Mouse (Mus musculus) embryonic fibroblast, embryonic 13.5 days (primary cell): ENCODE measurements at regions not wholly inside any gene's neighbourhood (a gene's known extent, or its start where the extent isn't known, plus 50 kb on each side); places are given as distances from the start of the nearest gene placed in this dataset.

Source experiments
- H3K27ac ChIP-seq: 2 replicates; pipeline ENCODE4 v1.5.1; 2012; ENCODE audit warnings: low read length, control low read depth, inconsistent platforms; ENCODE audit not compliant: insufficient read depth
- H3K4me1 ChIP-seq: 2 replicates; pipeline ENCODE4 v1.6.1; 2011; ENCODE audit warnings: low read length; ENCODE audit not compliant: control insufficient read depth, insufficient read depth
- H3K4me3 ChIP-seq: 2 replicates; pipeline ENCODE4 v1.5.1; 2011; ENCODE audit warnings: mild to moderate bottlenecking, control low read depth, low read length; ENCODE audit not compliant: insufficient read depth
- CTCF ChIP-seq: IDR thresholded peaks from 2 replicates; pipeline ENCODE4 v1.5.1; 2011; ENCODE audit warnings: mild to moderate bottlenecking, control low read depth, low read length, moderate library complexity, borderline replicate concordance; ENCODE audit not compliant: insufficient read depth
- POLR2A ChIP-seq: IDR thresholded peaks from 2 replicates; pipeline ENCODE4 v1.6.1; 2011; ENCODE audit warnings: low read depth, mild to moderate bottlenecking, control low read depth, low read length, moderate library complexity

DNA sequence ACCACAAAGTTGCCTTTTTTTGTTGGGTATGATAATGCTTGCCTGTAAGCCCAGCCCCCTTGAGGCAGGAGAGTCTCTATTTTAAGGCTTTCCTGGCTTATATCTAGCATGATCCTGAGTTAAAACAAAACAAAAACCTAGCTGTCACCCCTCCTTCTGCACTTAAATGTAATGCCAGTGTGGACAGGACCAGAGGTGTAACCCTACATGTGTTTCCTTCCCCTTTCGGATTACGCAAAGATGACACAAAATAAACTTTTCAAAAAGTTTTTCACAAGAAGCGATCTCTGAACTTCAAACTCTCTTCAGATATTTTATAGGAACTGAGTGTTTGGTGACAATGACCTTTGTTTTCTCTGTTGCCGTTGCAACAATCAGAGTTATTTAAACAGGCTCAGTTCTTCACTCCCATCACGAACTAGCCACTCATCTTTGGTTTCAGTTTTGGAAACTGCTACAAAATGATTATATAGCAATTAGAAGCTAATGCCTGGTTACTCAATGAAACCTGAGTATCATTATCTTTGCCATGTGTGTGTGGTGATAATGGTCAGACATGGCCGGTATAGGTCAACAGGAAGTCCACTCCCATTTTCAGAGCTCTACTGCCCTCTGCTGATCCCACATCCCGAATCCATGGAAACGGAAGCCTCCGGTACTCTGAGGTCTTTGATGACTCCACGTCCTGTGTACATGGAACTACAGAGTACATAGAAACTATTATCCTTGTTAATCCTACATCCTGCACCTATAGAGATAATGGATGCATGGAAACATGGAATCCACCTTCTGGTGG lies 282.6 kb downstream of the Ankrd50 start:
- no peaks in the 10 kb centered on the region for H3K4me1 ChIP-seq
- H3K4me3 ChIP-seq, result no peak overlapping the region
- TF ChIP-seq POLR2A (no peak), CTCF (peak; percentile 26; the same call in 1 of the 2 replicates)
- H3K27ac ChIP-seq, result no peak overlapping the region

DNA sequence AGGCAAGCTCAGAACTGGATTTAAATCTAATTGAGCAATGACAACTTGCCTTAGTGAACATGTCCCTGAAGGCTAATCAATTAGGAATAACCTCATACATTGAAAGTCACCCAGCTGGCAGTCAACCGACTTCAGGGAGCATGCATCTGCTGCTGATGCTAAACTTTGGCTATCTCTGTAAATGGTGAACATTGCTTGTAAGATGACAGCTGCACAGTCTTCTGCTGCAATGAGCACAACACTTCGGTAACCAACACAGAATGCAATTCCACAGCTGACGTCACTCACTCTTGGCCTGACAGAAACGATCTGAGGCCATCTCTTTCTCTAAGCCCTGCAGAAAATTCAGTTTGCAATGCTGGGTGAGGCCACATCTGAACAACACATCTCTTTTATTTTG lies 290.6 kb downstream of the Ankrd50 start:
- no peak overlapping the region for H3K4me3 ChIP-seq
- TF ChIP-seq POLR2A, result no peak
- TF ChIP-seq CTCF, result no peak
- no peak overlapping the region for H3K27ac ChIP-seq

DNA sequence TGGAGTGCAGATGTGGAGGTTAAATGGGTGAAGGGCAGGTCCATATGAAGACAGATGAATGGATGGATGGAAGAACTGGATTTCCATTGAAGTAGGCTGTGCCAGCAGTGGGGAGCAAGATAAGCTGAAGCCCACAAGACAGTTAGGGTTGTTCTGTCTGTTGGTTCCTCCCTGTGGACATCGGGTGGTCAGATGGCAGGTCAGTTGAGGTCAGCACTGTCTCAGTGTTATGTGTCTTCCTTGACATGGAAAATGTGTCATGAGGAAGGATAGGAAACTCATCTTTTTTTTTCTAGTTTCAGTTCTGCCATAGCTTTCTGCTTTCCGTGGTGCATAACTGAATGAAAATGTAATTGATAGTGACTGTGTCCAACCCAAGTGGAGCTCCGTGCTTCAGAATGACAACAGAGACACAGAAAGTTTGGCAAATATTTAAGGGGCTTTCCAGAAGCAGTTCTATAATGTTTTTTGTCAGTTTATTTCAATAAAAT lies 297.2 kb downstream of the Ankrd50 start:
- H3K4me3 ChIP-seq, result no peak overlapping the region
- TF ChIP-seq POLR2A (no peak), CTCF (no peak)
- H3K27ac ChIP-seq, result no peak overlapping the region
- no peaks in the 10 kb centered on the region for H3K4me1 ChIP-seq

More for the DNA sequence above, 290.6 kb downstream of the Ankrd50 start:
- no peaks in the 10 kb centered on the region for H3K4me1 ChIP-seq

DNA sequence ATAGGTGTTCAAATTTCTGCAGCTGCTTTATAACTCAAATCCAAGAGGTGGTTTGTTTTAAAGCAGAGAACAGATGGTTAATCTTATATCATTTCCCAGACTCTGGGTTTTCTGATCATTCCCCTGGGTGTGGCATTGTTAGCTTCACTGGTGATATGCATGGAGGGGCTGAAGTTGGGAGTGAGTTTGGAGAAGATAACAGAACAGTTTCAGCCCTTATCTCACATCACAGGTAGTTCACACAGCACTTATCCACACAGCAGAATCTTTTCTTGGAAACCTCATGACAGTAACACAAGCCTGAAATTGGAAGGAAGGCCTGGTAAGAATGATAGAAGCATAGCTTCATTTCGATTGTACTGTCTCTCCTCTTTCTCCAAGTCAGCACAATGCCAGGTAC lies 298.1 kb downstream of the Ankrd50 start:
- TF ChIP-seq CTCF (no peak), POLR2A (no peak)
- H3K27ac ChIP-seq, result no peak overlapping the region
- H3K4me3 ChIP-seq, result no peak overlapping the region
- no peaks in the 10 kb centered on the region for H3K4me1 ChIP-seq

DNA sequence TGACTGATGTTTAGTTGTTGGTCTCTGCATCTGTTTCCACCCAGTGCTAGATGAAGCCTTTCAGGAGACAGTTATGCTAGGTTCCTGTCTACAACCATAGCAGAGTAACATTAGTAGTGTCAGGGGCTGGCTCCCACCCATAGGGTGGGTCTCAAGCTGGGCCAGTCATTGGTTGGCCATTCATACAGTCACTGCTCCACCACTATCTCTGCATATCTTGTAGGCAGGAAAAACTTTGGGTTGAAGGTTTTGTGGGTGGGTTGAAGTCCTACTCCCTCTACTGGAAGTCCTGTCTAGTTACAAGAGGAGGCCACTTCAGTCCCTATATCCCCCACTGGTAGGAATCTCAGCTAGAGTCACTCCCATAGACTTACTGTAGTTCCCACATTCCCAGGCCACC lies 306.3 kb downstream of the Ankrd50 start:
- Histone ChIP-seq H3K27ac (no peak overlapping the region), H3K4me3 (no peak overlapping the region), H3K4me1 (no peaks in the 10 kb centered on the region)
- no peak for TF ChIP-seq CTCF
- no peak for TF ChIP-seq POLR2A

DNA sequence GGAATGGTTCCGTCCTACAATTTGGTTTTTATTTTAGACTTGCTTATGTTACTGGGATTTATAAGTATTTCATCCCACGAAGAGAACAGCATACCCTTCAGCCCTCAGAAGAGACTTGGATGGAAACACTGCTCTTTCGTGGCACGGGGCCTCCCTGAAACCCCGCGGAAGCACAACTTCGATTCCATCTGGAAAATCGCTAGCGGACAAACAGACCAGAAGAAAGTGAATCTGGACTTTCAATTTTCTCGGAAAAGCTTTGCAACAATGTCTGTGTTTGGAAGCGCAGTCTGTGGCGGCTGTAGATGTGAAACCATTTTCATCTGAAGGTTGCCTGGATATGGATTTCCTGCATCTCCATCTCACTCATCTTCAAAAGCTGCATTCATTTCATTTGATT lies 308.7 kb downstream of the Ankrd50 start:
- no peaks in the 10 kb centered on the region for H3K4me1 ChIP-seq
- no peak overlapping the region for H3K4me3 ChIP-seq
- no peak overlapping the region for H3K27ac ChIP-seq
- no peak for TF ChIP-seq POLR2A
- TF ChIP-seq CTCF, result no peak

DNA sequence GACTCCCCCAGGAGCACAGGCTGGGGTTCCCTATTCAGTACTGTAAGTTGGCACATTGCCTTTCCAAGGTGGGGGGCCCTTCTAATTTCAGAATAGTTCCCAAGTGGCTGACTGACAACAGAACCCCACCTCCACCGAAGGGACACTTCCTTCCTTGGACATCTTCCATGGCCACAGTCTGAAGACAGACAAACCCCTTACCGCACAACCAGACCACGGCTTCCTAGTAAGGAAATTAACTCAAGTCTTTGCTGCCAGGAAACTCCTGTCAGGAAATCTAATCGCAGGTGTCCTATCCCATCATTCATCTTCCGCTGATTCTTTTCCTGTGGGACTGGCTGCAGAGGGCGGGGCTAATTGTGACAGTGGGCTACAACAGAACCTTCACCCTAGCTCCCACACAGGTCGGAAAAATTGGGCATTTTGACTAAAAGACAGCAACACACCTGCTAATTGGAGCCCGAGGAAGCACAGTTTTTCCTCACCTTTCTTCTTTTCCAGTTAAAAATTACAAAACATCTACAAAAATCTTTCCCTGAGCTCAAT lies 309.8 kb downstream of the Ankrd50 start:
- Histone ChIP-seq H3K4me1 (no peaks in the 10 kb centered on the region), H3K27ac (no peak overlapping the region), H3K4me3 (no peak overlapping the region)
- TF ChIP-seq CTCF (no peak), POLR2A (no peak)

DNA sequence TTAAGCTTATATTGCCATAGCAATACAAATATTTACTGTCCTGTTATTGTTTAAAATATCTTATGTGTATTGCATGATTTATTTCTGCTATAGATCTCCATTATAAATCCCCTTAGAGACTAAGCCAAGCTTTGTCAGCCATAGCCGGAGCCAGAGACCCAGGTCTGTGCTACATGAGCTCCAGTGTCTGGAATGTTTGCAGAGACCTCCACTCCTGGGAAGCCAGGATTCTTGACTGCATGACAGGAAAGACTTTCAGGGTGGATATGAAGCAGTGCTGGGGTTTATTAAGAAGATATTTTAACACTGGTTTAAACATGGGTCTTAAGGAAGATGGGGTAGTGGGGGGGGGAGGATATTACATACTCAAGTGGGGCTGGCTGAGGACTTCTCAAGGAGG lies 332.2 kb downstream of the Ankrd50 start:
- H3K4me3 ChIP-seq, result no peak overlapping the region
- H3K27ac ChIP-seq, result no peak overlapping the region
- TF ChIP-seq CTCF, result no peak
- no peak for TF ChIP-seq POLR2A
- no peaks in the 10 kb centered on the region for H3K4me1 ChIP-seq

DNA sequence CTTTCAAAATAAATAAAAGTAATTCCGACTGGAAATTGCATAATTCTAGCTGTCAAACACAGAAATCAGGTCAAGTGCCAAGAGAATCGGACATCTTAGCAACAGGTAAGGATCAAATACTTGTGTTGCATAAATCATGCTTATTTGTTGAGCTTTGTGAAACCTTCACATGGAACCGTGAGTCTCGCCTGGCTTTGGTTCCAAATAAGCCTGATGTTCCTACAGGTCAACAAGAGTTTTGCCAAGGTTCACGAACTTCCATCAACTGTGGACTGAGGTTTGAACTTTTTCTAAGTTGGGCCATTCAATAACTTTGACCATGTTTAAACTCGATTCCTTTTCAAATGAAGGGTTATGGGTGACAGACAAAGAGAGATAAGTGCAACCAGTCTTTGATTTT lies 332.8 kb downstream of the Ankrd50 start:
- H3K4me3 ChIP-seq, result no peak overlapping the region
- H3K4me1 ChIP-seq, result no peaks in the 10 kb centered on the region
- no peak overlapping the region for H3K27ac ChIP-seq
- TF ChIP-seq POLR2A, result no peak
- TF ChIP-seq CTCF, result no peak

DNA sequence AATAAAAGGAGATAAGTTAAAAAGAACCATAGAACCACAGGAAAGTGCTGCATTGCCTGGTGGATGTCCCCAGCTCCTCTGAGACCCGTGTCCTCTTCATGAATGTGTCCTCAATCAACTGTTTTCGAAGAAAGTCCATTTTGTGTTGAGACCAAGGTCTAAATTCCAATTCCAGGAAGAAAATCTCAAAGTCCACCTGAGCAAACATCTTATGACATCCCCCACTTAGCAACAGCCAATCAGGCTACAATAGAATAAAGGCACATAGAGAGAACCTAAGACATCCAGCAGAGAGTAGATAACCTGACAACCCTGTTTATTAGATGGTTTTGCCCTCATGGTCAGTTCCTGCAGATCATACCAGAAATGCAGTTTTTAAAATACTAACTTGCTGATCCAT lies 338.0 kb downstream of the Ankrd50 start:
- Histone ChIP-seq H3K27ac (no peak overlapping the region), H3K4me3 (no peak overlapping the region), H3K4me1 (no peaks in the 10 kb centered on the region; the same call in 1 of the 2 replicates)
- TF ChIP-seq POLR2A (no peak), CTCF (no peak)
